Mouse (Mus musculus): ENCODE data around the gene Gm9821.

- TF ChIP-seq CTCF (IDR thresholded peaks at IDR 0.05; ENCODE audit: extremely low read depth, insufficient read length, insufficient replicate concordance, low read depth, low read length) (no peak), POLR2A (IDR thresholded peaks at IDR 0.05; ENCODE audit: low read depth, low read length) (no peak)
Observed at GRCm38 (mm10) chr2:91971231-91972097, 26.0 kb downstream of the Gm9821 start.
